Mouse (Mus musculus): ENCODE measurements around the gene Pyroxd2.
"Not testable (repeated sequence)": the region's sequence is repeated elsewhere in the genome, so short reads cannot be mapped to it uniquely, and the experiment has no call there.

Pyroxd2 gene

GRCm38 (mm10) chr19:42689786-42690185, 62.8 kb downstream of the Pyroxd2 start:
- DNase-seq (ENCODE audit: low spot score), result no peak

- no peak for DNase-seq (ENCODE audit: low spot score)
Measured at GRCm38 (mm10) chr19:42689321-42689720, 63.3 kb downstream of the Pyroxd2 start.

GRCm38 (mm10) chr19:42682776-42683175, 69.8 kb downstream of the Pyroxd2 start:
- DNase-seq (ENCODE audit: low spot score), result not testable (repeated sequence)

GRCm38 (mm10) chr19:42678191-42678590, 74.4 kb downstream of the Pyroxd2 start:
- no peak for DNase-seq (ENCODE audit: low spot score)

GRCm38 (mm10) chr19:42677452-42677851, 75.1 kb downstream of the Pyroxd2 start:
- DNase-seq (ENCODE audit: low spot score), result no peak

- DNase-seq (ENCODE audit: low spot score), result no peak
Measured at GRCm38 (mm10) chr19:42676931-42677330, 75.6 kb downstream of the Pyroxd2 start.

Measured in embryo, embryonic 10 days (tissue).